Mouse (Mus musculus) embryonic facial prominence, embryonic 14.5 days (tissue): Measurements from ENCODE around the gene Sh3bp4. TPM values are rescaled to one million over a fixed set of nuclear protein-coding genes. Genes with fewer than 3 reads are reported as not detected.

Experiments used
- ATAC-seq: fragments of 200-750 bp; cut with Nextera tagmentation; 2 replicates; pipeline ENCODE4 v1.8.0; 2017; ENCODE audit warnings: low read depth, moderate number of reproducible peaks, moderate TSS enrichment
- DNase-seq: peaks from one replicate; pipeline ENCODE4 v3.0.0-alpha.2; 2015; ENCODE audit warnings: low spot score
- H3K27ac ChIP-seq: fragments of 300-500 bp; sonication (generic); replicated peaks from 2 replicates; pipeline ENCODE4 v1.5.1; 2014; ENCODE audit warnings: low read depth, mild to moderate bottlenecking, low read length, moderate library complexity
- H3K27me3 ChIP-seq: fragments of 300-500 bp; sonication (generic); replicated peaks from 2 replicates; pipeline ENCODE4 v1.6.1; 2014; ENCODE audit warnings: low read length; ENCODE audit not compliant: control insufficient read depth, insufficient read depth
- H3K36me3 ChIP-seq: fragments of 300-500 bp; sonication (generic); 2 replicates; pipeline ENCODE4 v1.6.1; 2014; ENCODE audit warnings: low read length, mixed read lengths; ENCODE audit not compliant: control insufficient read depth, insufficient read depth
- H3K4me1 ChIP-seq: fragments of 300-500 bp; sonication (generic); 2 replicates; pipeline ENCODE4 v1.6.1; 2014; ENCODE audit warnings: antibody characterized with exemption, low read length; ENCODE audit not compliant: control insufficient read depth, insufficient read depth
- H3K4me2 ChIP-seq: fragments of 300-500 bp; sonication (generic); 2 replicates; pipeline ENCODE4 v1.6.1; 2014; ENCODE audit warnings: low read depth, mild to moderate bottlenecking, low read length, moderate library complexity, mixed read lengths
- H3K4me3 ChIP-seq: fragments of 300-500 bp; sonication (generic); 2 replicates; pipeline ENCODE4 v1.5.1; 2014; ENCODE audit warnings: low read depth, mild to moderate bottlenecking, low read length
- H3K9ac ChIP-seq: fragments of 300-500 bp; sonication (generic); 2 replicates; pipeline ENCODE4 v1.6.1; 2014; ENCODE audit warnings: low read depth, mild to moderate bottlenecking, low read length, moderate library complexity, mixed read lengths
- H3K9me3 ChIP-seq: fragments of 300-500 bp; sonication (generic); 2 replicates; pipeline ENCODE4 v1.6.1; 2016; ENCODE audit warnings: low read length; ENCODE audit not compliant: control insufficient read depth
- WGBS: fragments of 180-500 bp; shearing (Covaris S2); extraction: QIAGEN DNeasy Blood & Tissue Kit; methylation state at CpG from one replicate; pipeline ENCODE4 v1.1.7; 2014; 5-methylcytosine and 5-hydroxymethylcytosine counted together
- polyA plus RNA-seq: library from polyadenylated mRNA; unstranded; fragments of >200 nt; fragmentation: Nextera tagmentation; extraction: Ambion mirVana; gene quantifications from 2 replicates; pipeline ENCODE4 v1.2.1, GENCODE M21; 2014

Sh3bp4 gene
- polyA plus RNA-seq, 1 experiment from 2014 or later = 23.1 TPM

GRCm38 (mm10) chr1:89074678-89075077 is 4.5 kb downstream of the Sh3bp4 start:
- DNase-seq = no peak
- WGBS = 61% methylated on average over 6 of the region's 6 CpGs

GRCm38 (mm10) chr1:89075120-89075519 is 4.9 kb downstream of the Sh3bp4 start:
- Histone ChIP-seq H3K36me3 (no peaks in the 10 kb centered on the region), H3K4me1 (peaks cover 34% of the 10 kb centered on the region), H3K9me3 (no peaks in the 10 kb centered on the region), H3K9ac (no peak overlapping the region), H3K27me3 (no peaks in the 10 kb centered on the region), H3K4me3 (no peak overlapping the region), H3K27ac (no peak overlapping the region), H3K4me2 (no peak overlapping the region)
- peak; percentile 63 for DNase-seq
- no peak for ATAC-seq
- WGBS = 25% methylated on average over 8 of the region's 8 CpGs

More at GRCm38 (mm10) chr1:89074678-89075077, 4.5 kb downstream of the Sh3bp4 start:
- Histone ChIP-seq H3K36me3 (no peaks in the 10 kb centered on the region), H3K9ac (no peak overlapping the region), H3K4me2 (no peak overlapping the region), H3K27ac (no peak overlapping the region), H3K4me1 (peaks cover 34% of the 10 kb centered on the region), H3K27me3 (no peaks in the 10 kb centered on the region), H3K4me3 (no peak overlapping the region), H3K9me3 (no peaks in the 10 kb centered on the region)
- no peak for ATAC-seq

- whole genome bisulfite sequencing = 85% methylated on average over 9 of the region's 9 CpGs
- Histone ChIP-seq H3K4me1 (peaks cover 41% of the 10 kb centered on the region), H3K27me3 (no peaks in the 10 kb centered on the region), H3K27ac (no peak overlapping the region), H3K4me3 (no peak overlapping the region), H3K36me3 (no peaks in the 10 kb centered on the region), H3K4me2 (no peak overlapping the region), H3K9me3 (no peaks in the 10 kb centered on the region), H3K9ac (no peak overlapping the region)
- ATAC-seq (no peak), DNase-seq (no peak)
Measured at GRCm38 (mm10) chr1:89076777-89077176, 6.6 kb downstream of the Sh3bp4 start.

- no peak overlapping the region for H3K9ac ChIP-seq
- H3K27ac ChIP-seq = no peak overlapping the region
- H3K9me3 ChIP-seq = no peaks in the 10 kb centered on the region
- ATAC-seq (no peak), DNase-seq (no peak)
- no peak overlapping the region for H3K4me3 ChIP-seq
- H3K36me3 ChIP-seq = no peaks in the 10 kb centered on the region
- 74% methylated on average over 2 of the region's 2 CpGs for WGBS
- H3K4me1 ChIP-seq = peaks cover 39% of the 10 kb centered on the region
- no peak overlapping the region for H3K4me2 ChIP-seq
- H3K27me3 ChIP-seq = no peaks in the 10 kb centered on the region
Measured at GRCm38 (mm10) chr1:89078240-89078639, 8.0 kb downstream of the Sh3bp4 start.

DNA sequence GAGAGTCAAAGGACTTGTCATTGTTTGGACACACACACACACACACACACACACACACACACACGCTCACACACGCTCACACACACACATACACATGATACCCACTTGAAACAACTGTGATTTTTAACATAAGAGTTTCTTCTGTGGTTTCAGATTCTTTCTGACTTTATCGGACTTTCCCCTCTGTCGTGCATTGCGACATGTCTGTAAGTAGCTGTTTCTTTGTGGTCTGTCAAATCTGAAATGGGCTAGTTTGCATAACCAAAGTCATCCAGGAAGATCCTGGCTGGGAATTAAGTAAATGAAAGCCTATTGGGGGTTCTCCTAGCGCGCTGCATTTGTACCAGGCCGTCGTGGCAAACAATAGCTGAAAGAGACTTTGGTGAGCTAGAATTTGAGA is 8.5 kb downstream of the Sh3bp4 start:
- Histone ChIP-seq H3K27me3 (no peaks in the 10 kb centered on the region), H3K4me1 (peaks cover 39% of the 10 kb centered on the region), H3K9ac (no peak overlapping the region), H3K9me3 (no peaks in the 10 kb centered on the region), H3K4me2 (no peak overlapping the region), H3K27ac (no peak overlapping the region), H3K36me3 (no peaks in the 10 kb centered on the region), H3K4me3 (no peak overlapping the region)
- WGBS = 37% methylated on average over 9 of the region's 9 CpGs
- ATAC-seq (no peak), DNase-seq (no peak)

DNA sequence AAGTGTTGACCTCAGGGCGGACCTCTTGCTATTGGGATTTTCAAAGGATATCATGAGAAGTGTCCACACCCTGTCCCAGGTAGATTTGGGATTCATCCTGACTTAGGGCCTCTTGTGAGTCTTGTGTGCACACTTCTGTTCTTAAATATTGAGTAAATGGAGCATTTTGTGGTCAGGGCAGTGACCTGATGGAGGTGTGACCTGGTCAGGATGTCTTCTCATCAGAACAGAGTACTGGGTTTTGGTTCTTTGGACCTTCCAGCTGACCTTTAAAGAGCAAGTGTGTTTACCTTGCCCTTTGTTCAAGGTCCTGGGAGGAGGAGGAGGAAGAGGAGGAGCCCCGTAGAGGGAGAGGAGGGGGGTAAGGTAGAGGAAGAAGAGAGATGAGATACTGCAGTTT is 9.0 kb downstream of the Sh3bp4 start:
- Histone ChIP-seq H3K27ac (no peak overlapping the region), H3K4me2 (no peak overlapping the region), H3K27me3 (no peaks in the 10 kb centered on the region), H3K4me3 (no peak overlapping the region), H3K9ac (no peak overlapping the region), H3K36me3 (no peaks in the 10 kb centered on the region), H3K9me3 (no peaks in the 10 kb centered on the region), H3K4me1 (peaks cover 39% of the 10 kb centered on the region)
- DNase-seq (no peak), ATAC-seq (no peak)
- 62% methylated on average over 2 of the region's 2 CpGs for WGBS

DNA sequence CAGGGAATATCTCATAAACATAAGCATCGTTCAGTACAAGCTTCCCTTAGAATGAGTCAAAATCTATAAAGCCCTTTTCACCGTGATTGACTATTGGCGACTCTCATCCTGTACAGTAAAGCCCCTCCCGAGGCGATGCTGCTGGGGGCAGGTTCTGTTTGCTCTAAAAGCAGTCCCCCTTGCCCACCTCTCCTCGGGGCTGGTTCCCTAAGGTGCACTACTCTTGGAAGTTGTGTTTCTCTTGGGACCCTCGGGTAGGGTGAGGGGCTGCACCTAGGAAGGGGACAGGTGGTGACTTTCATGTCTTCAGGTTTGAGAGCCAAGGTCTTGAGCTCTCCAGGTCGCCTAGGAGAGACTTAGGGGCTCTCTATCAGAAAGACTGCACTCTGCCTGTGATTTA is 10.2 kb downstream of the Sh3bp4 start:
- Histone ChIP-seq H3K27me3 (no peaks in the 10 kb centered on the region), H3K9me3 (no peaks in the 10 kb centered on the region), H3K9ac (no peak overlapping the region), H3K4me3 (no peak overlapping the region), H3K36me3 (no peaks in the 10 kb centered on the region), H3K27ac (no peak overlapping the region), H3K4me1 (peaks cover 29% of the 10 kb centered on the region), H3K4me2 (no peak overlapping the region)
- DNase-seq (no peak), ATAC-seq (no peak)
- WGBS = 70% methylated on average over 8 of the region's 8 CpGs

DNA sequence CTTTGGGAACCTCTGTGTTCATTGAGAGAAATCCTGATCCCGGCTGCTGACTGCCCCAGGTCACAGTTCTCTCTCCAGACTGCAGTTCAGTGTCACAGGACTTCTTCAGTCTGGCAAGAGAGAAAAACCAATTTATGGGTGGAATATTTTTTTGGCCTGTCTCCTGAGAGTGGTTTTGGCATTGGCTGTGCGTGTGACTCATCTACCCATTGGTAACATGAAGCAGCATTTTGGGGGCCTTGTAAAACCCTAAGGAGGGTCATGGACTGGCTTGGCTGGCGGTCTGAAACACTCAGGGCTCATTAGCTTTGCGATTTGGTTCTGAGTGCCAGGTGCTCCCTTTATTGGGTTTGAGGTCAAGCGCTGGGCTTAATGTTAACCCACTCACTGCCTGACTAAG is 10.6 kb downstream of the Sh3bp4 start:
- 55% methylated on average over 5 of the region's 5 CpGs for whole genome bisulfite sequencing
- H3K36me3 ChIP-seq = no peaks in the 10 kb centered on the region
- ATAC-seq (no peak), DNase-seq (no peak)
- H3K4me1 ChIP-seq = peaks cover 29% of the 10 kb centered on the region
- H3K9ac ChIP-seq = no peak overlapping the region
- no peak overlapping the region for H3K27ac ChIP-seq
- no peaks in the 10 kb centered on the region for H3K9me3 ChIP-seq
- no peak overlapping the region for H3K4me2 ChIP-seq
- no peak overlapping the region for H3K4me3 ChIP-seq
- H3K27me3 ChIP-seq = no peaks in the 10 kb centered on the region

DNA sequence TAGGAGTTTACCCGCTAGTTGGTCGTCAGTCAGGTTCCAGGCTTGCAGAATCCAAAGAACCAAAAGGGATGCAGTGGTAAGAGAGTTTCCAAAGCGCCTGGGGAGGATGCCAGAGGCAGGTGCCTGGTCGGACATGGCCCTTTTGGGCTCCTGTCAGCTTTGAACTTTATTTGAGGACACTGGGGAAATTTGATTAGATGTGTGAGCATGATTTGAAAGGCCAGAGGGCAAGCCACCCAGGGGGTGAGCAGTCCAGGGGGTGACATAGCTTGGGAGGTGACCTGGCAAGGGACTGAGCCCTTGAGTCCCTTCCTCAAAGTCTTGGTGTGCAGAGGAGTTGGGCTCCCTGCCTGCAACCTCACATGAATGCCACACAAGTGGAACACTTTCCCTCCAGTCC is 11.2 kb downstream of the Sh3bp4 start:
- H3K36me3 ChIP-seq = no peaks in the 10 kb centered on the region
- peaks cover 35% of the 10 kb centered on the region for H3K4me1 ChIP-seq
- DNase-seq (no peak), ATAC-seq (no peak)
- H3K4me3 ChIP-seq = no peak overlapping the region
- no peak overlapping the region for H3K9ac ChIP-seq
- H3K27me3 ChIP-seq = no peaks in the 10 kb centered on the region
- WGBS = 83% methylated on average over 4 of the region's 4 CpGs
- no peaks in the 10 kb centered on the region for H3K9me3 ChIP-seq
- no peak overlapping the region for H3K27ac ChIP-seq
- no peak overlapping the region for H3K4me2 ChIP-seq
